Mouse (Mus musculus) brain, embryonic 14.5 days (tissue): ENCODE measurements around the gene Amn1.

Source experiments
- CTCF ChIP-seq: fragments of 200-500 bp; IDR thresholded peaks from 2 replicates; pipeline ENCODE4 v1.5.1; 2012; ENCODE audit warnings: inconsistent platforms, mild to moderate bottlenecking, moderate library complexity, borderline replicate concordance; ENCODE audit not compliant: insufficient read depth, insufficient read length; ENCODE audit errors: extremely low read depth
- POLR2A ChIP-seq: fragments of 200-500 bp; IDR thresholded peaks from 2 replicates; pipeline ENCODE4 v1.6.1; 2012; ENCODE audit warnings: mild to moderate bottlenecking, inconsistent platforms, borderline replicate concordance; ENCODE audit not compliant: poor library complexity, insufficient read depth, insufficient read length, severe bottlenecking; ENCODE audit errors: extremely low read depth

DNA sequence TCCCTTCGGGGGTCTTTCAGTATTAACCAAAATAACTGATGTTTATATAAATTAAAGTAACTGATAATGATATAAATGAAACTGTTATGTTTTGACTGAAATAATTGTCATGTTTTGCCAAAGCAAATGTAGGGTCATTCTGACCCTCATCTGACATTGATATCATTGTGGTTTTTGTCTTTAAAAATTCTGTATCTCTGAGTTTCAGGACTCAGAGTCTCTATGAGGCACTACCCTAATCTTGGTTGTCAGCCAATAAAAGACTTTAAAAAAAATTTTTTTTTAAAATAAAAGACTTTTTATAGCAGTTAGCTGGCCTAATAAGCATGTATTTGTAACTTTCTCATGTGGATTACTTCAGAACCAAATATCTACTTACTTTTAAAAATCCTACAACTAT lies 20.8 kb downstream of the Amn1 start:
- no peak for TF ChIP-seq CTCF
- TF ChIP-seq POLR2A = no peak
